ENCODE assay signal across 8 mouse cellular contexts in genomic region chr2:92904307-92904859, GRCm38 (mm10). TPM values are rescaled to one million over a fixed set of nuclear protein-coding genes. Genes with fewer than 3 reads are reported as not detected.
DNase-seq lines count a peak whose midpoint lies in the region; ATAC-seq and TF ChIP-seq lines count a peak whose summit lies in the region.

No protein-coding gene starts in this region.

- H3K4me1 ChIP-seq in forebrain, embryonic 12.5 days: peaks cover 3% of the 10 kb centered on the region; the same call in 1 of the 2 replicates
- H3K4me1 ChIP-seq in kidney, postnatal 0 days (replicated peaks; ENCODE audit: insufficient read depth, low read length): no peaks in the 10 kb centered on the region

- H3K27ac ChIP-seq in forebrain, embryonic 12.5 days: no peak overlapping the region
- H3K27ac ChIP-seq in kidney, postnatal 0 days: no peak overlapping the region

- no peaks in the 10 kb centered on the region for H3K9me3 ChIP-seq in forebrain, embryonic 12.5 days
- no peaks in the 10 kb centered on the region for H3K9me3 ChIP-seq in kidney, postnatal 0 days (replicated peaks; ENCODE audit: low read length)

- no peak overlapping the region for H3K9ac ChIP-seq in forebrain, embryonic 12.5 days
- H3K9ac ChIP-seq in kidney, postnatal 0 days (ENCODE audit: low read depth, low read length): no peak overlapping the region

- no peak overlapping the region for H3K4me2 ChIP-seq in forebrain, embryonic 12.5 days
- no peak overlapping the region for H3K4me2 ChIP-seq in kidney, postnatal 0 days (ENCODE audit: low read length)

- 0 out of 2 replicates have a peak, but pooled peaks cover 11% of the 10 kb centered on the region for H3K27me3 ChIP-seq in forebrain, embryonic 12.5 days
- no peaks in the 10 kb centered on the region for H3K27me3 ChIP-seq in kidney, postnatal 0 days (ENCODE audit: insufficient read depth, low read length)
- H3K27me3 ChIP-seq in splenic B cell, adult 2 months (ENCODE audit: control insufficient read depth, insufficient read depth, low read length, poor library complexity, severe bottlenecking): no peaks in the 10 kb centered on the region

- DNase-seq in adrenal gland, postnatal 14 days: peak; percentile 58
- DNase-seq in adrenal gland, postnatal 4 days (ENCODE audit: low spot score in 2 of 2): no peak
- DNase-seq in urinary bladder, postnatal 25 days (ENCODE audit: low spot score): peak; percentile 30
- no peak for DNase-seq in urinary bladder, adult 18-20 months (ENCODE audit: low spot score in 2 of 2)
- peak; percentile 85 for DNase-seq in kidney, postnatal 0 days (ENCODE audit: low spot score)
- peak; percentile 73 for DNase-seq in splenic B cell, adult 2 months (ENCODE audit: low read depth, low spot score)

- 0 out of 2 replicates have a peak, but pooled peaks have one; percentile 57 for ATAC-seq in forebrain, embryonic 12.5 days (ENCODE audit: low FRiP score)
- no peak for ATAC-seq in kidney, postnatal 0 days (replicated peaks; ENCODE audit: low FRiP score, low read depth)
- peak; percentile 54; the same call in 1 of the 2 replicates for ATAC-seq in megakaryocyte, adult 5-6 weeks (ENCODE audit: poor library complexity, severe bottlenecking)

- H3K36me3 ChIP-seq in forebrain, embryonic 12.5 days (replicated peaks): no peaks in the 10 kb centered on the region
- no peaks in the 10 kb centered on the region for H3K36me3 ChIP-seq in kidney, postnatal 0 days (ENCODE audit: insufficient read depth, low read length)
- H3K36me3 ChIP-seq in splenic B cell, adult 2 months (ENCODE audit: control insufficient read depth, insufficient read depth, low read length, poor library complexity, severe bottlenecking): no peaks in the 10 kb centered on the region

- peak; percentile 88 for TF ChIP-seq CTCF in kidney, postnatal 0 days (IDR thresholded peaks at IDR 0.05; ENCODE audit: low read depth)

- 27% methylated on average over 8 of the region's 8 CpGs for WGBS in forebrain, embryonic 12.5 days
- 31% methylated on average over 8 of the region's 8 CpGs for WGBS in kidney, postnatal 0 days

- no peak overlapping the region for H3K4me3 ChIP-seq in forebrain, embryonic 12.5 days (replicated peaks)
- H3K4me3 ChIP-seq in kidney, postnatal 0 days (replicated peaks; ENCODE audit: low read depth, low read length): no peak overlapping the region

RNA-seq across cellular contexts. Expression of gene Syt13, which starts 10.5 kb away (rescaled TPM):
- total RNA-seq in adrenal gland, postnatal 14 days (2021): 1.0 and 1.6 TPM in 2 replicates
- total RNA-seq in adrenal gland, postnatal 4 days (2021): 1 to 10 TPM; 1.1 to 3.9 TPM
- 13.8 and 15.4 TPM in 2 replicates for polyA plus RNA-seq in forebrain, embryonic 12.5 days (2016; fragmentation: Nextera tagmentation; extraction: Ambion mirVana)
- polyA plus RNA-seq in kidney, postnatal 0 days (2015; fragmentation: Nextera tagmentation; extraction: Ambion mirVana): 4.0 and 4.7 TPM in 2 replicates
- total RNA-seq in megakaryocyte, adult 5-6 weeks (2015): not detected in 2 replicates
- not detected in 2 replicates for total RNA-seq in megakaryocyte, adult 5-6 weeks (2017)

Comparison
In these comparisons a context has a peak if more than half of its experiments do, and no peak if none do; other contexts are left out.
1. DNase-seq: peak in adrenal gland, postnatal 14 days (single experiment), urinary bladder, postnatal 25 days (single experiment), kidney, postnatal 0 days (single experiment) and splenic B cell, adult 2 months (single experiment); none in adrenal gland, postnatal 4 days (0 of 2) and urinary bladder, adult 18-20 months (0 of 2).